Mouse (Mus musculus) lung, embryonic 16.5 days (tissue): ENCODE data around the gene Rilpl1. TPM values are rescaled to one million over a fixed set of nuclear protein-coding genes. Genes with fewer than 3 reads are reported as not detected.
"Not testable (repeated sequence)": the region's sequence is repeated elsewhere in the genome, so short reads cannot be mapped to it uniquely, and the experiment has no call there.

Experiments used
- ATAC-seq: fragments of 200-750 bp; cut with Nextera tagmentation; 2 replicates; pipeline ENCODE4 v1.8.0; 2017; ENCODE audit warnings: low read depth, mild to moderate bottlenecking, moderate library complexity
- H3K27ac ChIP-seq: fragments of 300-500 bp; sonication (generic); 2 replicates; pipeline ENCODE4 v1.5.1; 2014; ENCODE audit warnings: mild to moderate bottlenecking, control low read depth, low read length
- H3K27me3 ChIP-seq: fragments of 300-500 bp; sonication (generic); 2 replicates; pipeline ENCODE4 v1.6.1; 2014; ENCODE audit warnings: low read depth, low read length, mixed read lengths; ENCODE audit not compliant: control insufficient read depth, insufficient read depth
- H3K36me3 ChIP-seq: fragments of 300-500 bp; sonication (generic); 2 replicates; pipeline ENCODE4 v1.6.1; 2014; ENCODE audit warnings: low read length; ENCODE audit not compliant: control insufficient read depth, insufficient read depth
- H3K4me1 ChIP-seq: fragments of 300-500 bp; sonication (generic); replicated peaks from 2 replicates; pipeline ENCODE4 v1.6.1; 2014; ENCODE audit warnings: low read length, mixed read lengths; ENCODE audit not compliant: control insufficient read depth, insufficient read depth
- H3K4me2 ChIP-seq: fragments of 300-500 bp; sonication (generic); 2 replicates; pipeline ENCODE4 v1.6.1; 2014; ENCODE audit warnings: low read depth, low read length, control low read depth
- H3K4me3 ChIP-seq: fragments of 300-500 bp; sonication (generic); 2 replicates; pipeline ENCODE4 v1.5.1; 2014; ENCODE audit warnings: mild to moderate bottlenecking, low read length, control low read depth
- H3K9ac ChIP-seq: fragments of 300-500 bp; sonication (generic); 2 replicates; pipeline ENCODE4 v1.6.1; 2014; ENCODE audit warnings: low read length, control low read depth
- H3K9me3 ChIP-seq: fragments of 300-500 bp; sonication (generic); 2 replicates; pipeline ENCODE4 v1.6.1; 2016; ENCODE audit warnings: low read length; ENCODE audit not compliant: control insufficient read depth
- WGBS: fragments of 180-500 bp; shearing (Covaris S2); extraction: QIAGEN DNeasy Blood & Tissue Kit; methylation state at CpG from one replicate; pipeline ENCODE4 v1.1.7; 2014; 5-methylcytosine and 5-hydroxymethylcytosine counted together
- polyA plus RNA-seq: library from polyadenylated mRNA; unstranded; fragments of >200 nt; fragmentation: Nextera tagmentation; extraction: Ambion mirVana; gene quantifications from 2 replicates; pipeline ENCODE4 v1.2.1, GENCODE M21; 2015

Gene Rilpl1
- polyA plus RNA-seq, 1 experiment from 2014 or later = 17.1 TPM

- H3K9me3 ChIP-seq = no peaks in the 10 kb centered on the region
- WGBS = 94% methylated on average over 3 of the region's 3 CpGs
- H3K36me3 ChIP-seq = peaks cover 7% of the 10 kb centered on the region
- no peak overlapping the region for H3K4me2 ChIP-seq
- no peak overlapping the region for H3K9ac ChIP-seq
- ATAC-seq = no peak
- H3K27me3 ChIP-seq = no peaks in the 10 kb centered on the region
- H3K27ac ChIP-seq = no peak overlapping the region
- H3K4me3 ChIP-seq = no peak overlapping the region
- H3K4me1 ChIP-seq = peaks cover 11% of the 10 kb centered on the region
Observed at GRCm38 (mm10) chr5:124500573-124500972, 30.6 kb downstream of the Rilpl1 start.

- H3K4me2 ChIP-seq, H3K36me3 ChIP-seq, ATAC-seq, H3K4me3 ChIP-seq, H3K9me3 ChIP-seq, H3K27me3 ChIP-seq, H3K9ac ChIP-seq, H3K27ac ChIP-seq: not testable (repeated sequence)
- WGBS = 91% methylated on average over 2 of the region's 4 CpGs
- H3K4me1 ChIP-seq = peaks cover 11% of the 10 kb centered on the region
Observed at GRCm38 (mm10) chr5:124500037-124500436, 31.2 kb downstream of the Rilpl1 start.

GRCm38 (mm10) chr5:124499001-124499400, 32.2 kb downstream of the Rilpl1 start:
- no peak overlapping the region for H3K4me2 ChIP-seq
- no peaks in the 10 kb centered on the region for H3K27me3 ChIP-seq
- 52% methylated on average over 5 of the region's 5 CpGs for WGBS
- H3K9ac ChIP-seq = no peak overlapping the region
- H3K4me3 ChIP-seq = no peak overlapping the region
- peaks cover 7% of the 10 kb centered on the region for H3K36me3 ChIP-seq
- H3K27ac ChIP-seq = no peak overlapping the region
- H3K9me3 ChIP-seq = no peaks in the 10 kb centered on the region
- ATAC-seq = no peak
- H3K4me1 ChIP-seq = peaks cover 11% of the 10 kb centered on the region

- peak; percentile 65 for ATAC-seq
- 55% methylated on average over 9 of the region's 9 CpGs for WGBS
- H3K4me1 ChIP-seq = peaks cover 11% of the 10 kb centered on the region
- no peak overlapping the region for H3K4me3 ChIP-seq
- H3K27ac ChIP-seq = peak overlapping the region; percentile 57
- peaks cover 7% of the 10 kb centered on the region for H3K36me3 ChIP-seq
- H3K27me3 ChIP-seq = no peaks in the 10 kb centered on the region
- H3K9me3 ChIP-seq = no peaks in the 10 kb centered on the region
- no peak overlapping the region for H3K4me2 ChIP-seq
- no peak overlapping the region for H3K9ac ChIP-seq
Observed at GRCm38 (mm10) chr5:124498221-124498876, 32.8 kb downstream of the Rilpl1 start.

GRCm38 (mm10) chr5:124496614-124497514, 34.3 kb downstream of the Rilpl1 start:
- Histone ChIP-seq H3K4me2 (no peak overlapping the region; the same call in 1 of the 2 replicates), H3K9ac (no peak overlapping the region), H3K27me3 (no peaks in the 10 kb centered on the region), H3K4me3 (no peak overlapping the region), H3K4me1 (peaks cover 11% of the 10 kb centered on the region), H3K36me3 (peaks cover 10% of the 10 kb centered on the region), H3K27ac (peak overlapping the region; percentile 65), H3K9me3 (no peaks in the 10 kb centered on the region)
- peak; percentile 58 for ATAC-seq
- 42% methylated on average over 15 of the region's 15 CpGs for WGBS

GRCm38 (mm10) chr5:124495547-124495946, 35.6 kb downstream of the Rilpl1 start:
- Histone ChIP-seq H3K9ac (no peak overlapping the region), H3K4me2 (no peak overlapping the region), H3K27ac (no peak overlapping the region), H3K9me3 (no peaks in the 10 kb centered on the region), H3K4me1 (peaks cover 11% of the 10 kb centered on the region), H3K36me3 (peaks cover 18% of the 10 kb centered on the region), H3K27me3 (no peaks in the 10 kb centered on the region), H3K4me3 (no peak overlapping the region)
- no peak for ATAC-seq
- WGBS = 58% methylated on average over 7 of the region's 7 CpGs

GRCm38 (mm10) chr5:124493455-124493854, 37.7 kb downstream of the Rilpl1 start:
- no peaks in the 10 kb centered on the region for H3K27me3 ChIP-seq
- ATAC-seq = no peak
- no peak overlapping the region for H3K4me2 ChIP-seq
- 73% methylated on average over 11 of the region's 11 CpGs for WGBS
- no peak overlapping the region for H3K27ac ChIP-seq
- H3K4me3 ChIP-seq = no peak overlapping the region
- peaks cover 8% of the 10 kb centered on the region for H3K4me1 ChIP-seq
- H3K9ac ChIP-seq = no peak overlapping the region
- H3K9me3 ChIP-seq = no peaks in the 10 kb centered on the region
- H3K36me3 ChIP-seq = peaks cover 20% of the 10 kb centered on the region

- no peaks in the 10 kb centered on the region for H3K9me3 ChIP-seq
- ATAC-seq = no peak
- no peak overlapping the region for H3K27ac ChIP-seq
- no peak overlapping the region for H3K9ac ChIP-seq
- WGBS = 91% methylated on average over 4 of the region's 4 CpGs
- H3K4me1 ChIP-seq = peaks cover 7% of the 10 kb centered on the region
- no peak overlapping the region for H3K4me2 ChIP-seq
- no peak overlapping the region for H3K4me3 ChIP-seq
- peaks cover 20% of the 10 kb centered on the region for H3K36me3 ChIP-seq
- no peaks in the 10 kb centered on the region for H3K27me3 ChIP-seq
Observed at GRCm38 (mm10) chr5:124492618-124493017, 38.6 kb downstream of the Rilpl1 start.

GRCm38 (mm10) chr5:124491732-124492131, 39.5 kb downstream of the Rilpl1 start:
- 41% methylated on average over 4 of the region's 4 CpGs for WGBS
- no peak overlapping the region for H3K27ac ChIP-seq
- no peak for ATAC-seq
- H3K9ac ChIP-seq = no peak overlapping the region
- no peaks in the 10 kb centered on the region for H3K27me3 ChIP-seq
- no peaks in the 10 kb centered on the region for H3K9me3 ChIP-seq
- H3K36me3 ChIP-seq = peaks cover 20% of the 10 kb centered on the region
- no peak overlapping the region for H3K4me2 ChIP-seq
- H3K4me1 ChIP-seq = peaks cover 7% of the 10 kb centered on the region
- H3K4me3 ChIP-seq = no peak overlapping the region
